Mouse (Mus musculus): ENCODE measurements around the gene Actb. TPM values are rescaled to one million over a fixed set of nuclear protein-coding genes. Genes with fewer than 3 reads are reported as not detected.

Gene Actb
- total and polyA plus RNA-seq, 2 experiments: 726 to 1,398 TPM

- no peaks in the 10 kb centered on the region for H3K79me2 ChIP-seq (ENCODE audit: control insufficient read depth, insufficient read depth, low read length)
- H3K4me3 ChIP-seq (ENCODE audit: insufficient read depth, low read depth, low read length): no peak overlapping the region
- no peak overlapping the region for H3K9ac ChIP-seq (ENCODE audit: low read depth, low read length)
- H3K36me3 ChIP-seq (ENCODE audit: control insufficient read depth, insufficient read depth, low read length): no peaks in the 10 kb centered on the region
- peaks cover 8% of the 10 kb centered on the region for H3K4me1 ChIP-seq (ENCODE audit: control insufficient read depth, insufficient read depth, low read length)
- peak overlapping the region; percentile 43 for H3K27ac ChIP-seq (replicated peaks; ENCODE audit: insufficient read depth, low read depth, low read length)
- DNase-seq (ENCODE audit: extremely low read depth, low read depth, low spot score): peak; percentile 65
- H3K27me3 ChIP-seq (ENCODE audit: control insufficient read depth, insufficient read depth, low read length): no peaks in the 10 kb centered on the region
- WGBS: 28% methylated on average over 8 of the region's 8 CpGs
- no peak for TF ChIP-seq POLR2A (IDR thresholded peaks at IDR 0.05; ENCODE audit: extremely low read depth, insufficient read depth, low read length)
- no peak for TF ChIP-seq CTCF (IDR thresholded peaks at IDR 0.05; ENCODE audit: low read depth, low read length)
Measured at GRCm38 (mm10) chr5:142920311-142921073, 13.9 kb upstream of the Actb start.

DNA sequence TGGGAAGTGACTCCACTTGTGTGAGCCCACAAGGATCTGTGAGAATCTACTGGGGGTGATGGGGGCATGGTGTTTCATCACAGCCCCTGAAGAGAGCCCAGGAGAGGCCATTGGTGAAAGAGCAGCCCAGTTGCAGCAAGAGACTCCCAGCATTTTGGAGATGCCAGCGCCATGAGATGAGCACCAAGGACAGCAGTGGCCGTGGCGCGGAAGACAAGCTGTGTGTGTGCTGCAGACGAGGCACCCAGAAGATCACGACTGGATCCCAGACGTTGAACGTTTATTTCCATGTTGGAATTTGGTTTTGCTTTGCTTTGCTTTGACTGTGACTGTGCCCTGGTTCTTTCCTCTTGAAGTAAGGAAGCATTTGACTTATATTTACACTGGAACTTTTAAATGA lies 10.8 kb upstream of the Actb start:
- 94% methylated on average over 8 of the region's 8 CpGs for WGBS

DNA sequence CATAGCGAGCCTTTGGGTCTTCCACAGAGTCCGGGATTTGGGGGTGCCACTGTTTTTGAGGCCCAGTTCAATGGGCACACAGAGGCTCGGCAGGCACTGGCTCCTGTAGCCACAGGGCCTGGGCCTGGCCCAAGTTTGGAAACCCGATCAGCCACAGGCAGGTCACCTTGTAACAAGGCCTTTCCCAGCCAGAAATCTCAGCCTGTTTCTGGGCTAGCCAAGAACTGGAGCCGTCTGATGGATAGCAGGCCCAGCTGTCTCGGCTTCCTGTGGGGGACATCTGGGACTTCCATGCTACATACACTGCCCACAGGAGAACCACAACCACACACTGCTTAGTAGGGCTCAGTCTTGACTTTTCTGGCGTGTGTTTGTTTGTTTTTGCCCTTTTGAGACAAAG lies 10.0 kb upstream of the Actb start:
- H3K4me1 ChIP-seq (ENCODE audit: control insufficient read depth, insufficient read depth, low read length): peaks cover 23% of the 10 kb centered on the region
- no peak for TF ChIP-seq CTCF (IDR thresholded peaks at IDR 0.05; ENCODE audit: low read depth, low read length)
- TF ChIP-seq POLR2A (IDR thresholded peaks at IDR 0.05; ENCODE audit: extremely low read depth, insufficient read depth, low read length): no peak

More for the DNA sequence above, 10.8 kb upstream of the Actb start:
- DNase-seq (ENCODE audit: extremely low read depth, low read depth, low spot score): no peak
- Histone ChIP-seq H3K4me3 (ENCODE audit: insufficient read depth, low read depth, low read length) (no peak overlapping the region), H3K9ac (ENCODE audit: low read depth, low read length) (no peak overlapping the region), H3K4me1 (ENCODE audit: control insufficient read depth, insufficient read depth, low read length) (peaks cover 19% of the 10 kb centered on the region), H3K79me2 (ENCODE audit: control insufficient read depth, insufficient read depth, low read length) (no peaks in the 10 kb centered on the region), H3K27me3 (ENCODE audit: control insufficient read depth, insufficient read depth, low read length) (no peaks in the 10 kb centered on the region), H3K36me3 (ENCODE audit: control insufficient read depth, insufficient read depth, low read length) (no peaks in the 10 kb centered on the region), H3K27ac (replicated peaks; ENCODE audit: insufficient read depth, low read depth, low read length) (no peak overlapping the region)
- TF ChIP-seq CTCF (IDR thresholded peaks at IDR 0.05; ENCODE audit: low read depth, low read length): no peak

GRCm38 (mm10) chr5:142915231-142915630 lies 8.7 kb upstream of the Actb start:
- H3K9ac ChIP-seq (ENCODE audit: low read depth, low read length): 0 out of 2 replicates have a peak overlapping the region, but pooled peaks have one; percentile 9
- WGBS: 27% methylated on average over 11 of the region's 11 CpGs
- H3K79me2 ChIP-seq (ENCODE audit: control insufficient read depth, insufficient read depth, low read length): no peaks in the 10 kb centered on the region
- H3K36me3 ChIP-seq (ENCODE audit: control insufficient read depth, insufficient read depth, low read length): no peaks in the 10 kb centered on the region
- peaks cover 23% of the 10 kb centered on the region for H3K4me1 ChIP-seq (ENCODE audit: control insufficient read depth, insufficient read depth, low read length)
- peak overlapping the region; percentile 43 for H3K27ac ChIP-seq (replicated peaks; ENCODE audit: insufficient read depth, low read depth, low read length)
- TF ChIP-seq CTCF (IDR thresholded peaks at IDR 0.05; ENCODE audit: low read depth, low read length): no peak
- TF ChIP-seq POLR2A (IDR thresholded peaks at IDR 0.05; ENCODE audit: extremely low read depth, insufficient read depth, low read length): no peak
- peak; percentile 87 for DNase-seq (ENCODE audit: extremely low read depth, low read depth, low spot score)
- H3K4me3 ChIP-seq (ENCODE audit: insufficient read depth, low read depth, low read length): no peak overlapping the region
- H3K27me3 ChIP-seq (ENCODE audit: control insufficient read depth, insufficient read depth, low read length): no peaks in the 10 kb centered on the region

More for the DNA sequence above, 10.0 kb upstream of the Actb start:
- Histone ChIP-seq H3K27me3 (ENCODE audit: control insufficient read depth, insufficient read depth, low read length) (no peaks in the 10 kb centered on the region), H3K79me2 (ENCODE audit: control insufficient read depth, insufficient read depth, low read length) (no peaks in the 10 kb centered on the region), H3K4me3 (ENCODE audit: insufficient read depth, low read depth, low read length) (no peak overlapping the region), H3K27ac (replicated peaks; ENCODE audit: insufficient read depth, low read depth, low read length) (peak overlapping the region; percentile 68), H3K9ac (ENCODE audit: low read depth, low read length) (no peak overlapping the region), H3K36me3 (ENCODE audit: control insufficient read depth, insufficient read depth, low read length) (no peaks in the 10 kb centered on the region)
- WGBS: 50% methylated on average over 7 of the region's 7 CpGs
- peak; percentile 78 for DNase-seq (ENCODE audit: extremely low read depth, low read depth, low spot score)

DNA sequence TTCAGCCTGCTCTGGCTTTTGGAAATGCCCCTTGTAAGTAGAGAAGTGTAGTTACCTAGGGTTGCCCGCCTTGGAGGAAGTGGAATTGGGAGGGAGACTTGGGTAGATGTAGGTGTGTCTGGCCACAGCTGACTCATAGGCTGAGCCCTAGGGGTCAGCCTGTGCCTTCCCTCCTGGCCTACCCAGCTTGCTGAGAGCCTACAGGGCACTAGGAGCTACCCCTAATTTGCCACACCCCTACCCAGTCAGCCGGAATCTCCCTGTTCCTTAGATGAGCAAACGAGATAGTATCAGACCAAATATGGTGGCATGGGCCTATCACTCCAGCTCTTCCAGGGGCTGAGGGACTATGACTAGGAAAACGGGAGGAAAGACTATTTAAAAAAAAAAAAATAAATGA lies 6.2 kb upstream of the Actb start:
- Histone ChIP-seq H3K27ac (replicated peaks; ENCODE audit: insufficient read depth, low read depth, low read length) (peak overlapping the region; percentile 55), H3K36me3 (ENCODE audit: control insufficient read depth, insufficient read depth, low read length) (no peaks in the 10 kb centered on the region), H3K9ac (ENCODE audit: low read depth, low read length) (no peak overlapping the region), H3K79me2 (ENCODE audit: control insufficient read depth, insufficient read depth, low read length) (no peaks in the 10 kb centered on the region), H3K4me1 (ENCODE audit: control insufficient read depth, insufficient read depth, low read length) (peaks cover 40% of the 10 kb centered on the region), H3K27me3 (ENCODE audit: control insufficient read depth, insufficient read depth, low read length) (no peaks in the 10 kb centered on the region), H3K4me3 (ENCODE audit: insufficient read depth, low read depth, low read length) (no peak overlapping the region)
- no peak for DNase-seq (ENCODE audit: extremely low read depth, low read depth, low spot score)
- TF ChIP-seq CTCF (IDR thresholded peaks at IDR 0.05; ENCODE audit: low read depth, low read length) (no peak), POLR2A (IDR thresholded peaks at IDR 0.05; ENCODE audit: extremely low read depth, insufficient read depth, low read length) (no peak)
- WGBS: 83% methylated on average over 4 of the region's 4 CpGs

DNA sequence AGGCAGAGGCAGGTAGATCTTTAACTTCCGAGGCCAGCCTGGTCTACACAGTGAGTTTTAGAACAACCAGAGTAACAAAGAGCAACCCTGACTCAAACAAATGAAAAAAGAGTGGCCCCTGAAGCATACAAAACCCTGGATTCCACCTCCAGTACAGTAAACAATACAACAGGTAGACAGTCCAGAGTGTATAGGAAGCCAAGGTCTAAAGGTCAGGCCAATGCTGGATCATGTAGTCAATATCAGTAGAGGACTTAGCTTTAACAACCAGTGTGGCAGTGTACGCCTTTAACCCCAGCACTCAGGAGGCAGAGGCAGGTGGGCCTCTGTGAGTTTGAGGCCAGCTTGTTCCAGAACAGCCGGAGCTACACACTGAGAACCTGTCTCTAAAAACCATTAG lies 5.8 kb upstream of the Actb start:
- WGBS: 36% methylated on average over 3 of the region's 3 CpGs
- H3K27ac ChIP-seq (replicated peaks; ENCODE audit: insufficient read depth, low read depth, low read length): peak overlapping the region; percentile 55
- peak; percentile 91 for DNase-seq (ENCODE audit: extremely low read depth, low read depth, low spot score)

More for the DNA sequence above, 5.8 kb upstream of the Actb start:
- no peaks in the 10 kb centered on the region for H3K27me3 ChIP-seq (ENCODE audit: control insufficient read depth, insufficient read depth, low read length)
- no peaks in the 10 kb centered on the region for H3K36me3 ChIP-seq (ENCODE audit: control insufficient read depth, insufficient read depth, low read length)
- H3K79me2 ChIP-seq (ENCODE audit: control insufficient read depth, insufficient read depth, low read length): no peaks in the 10 kb centered on the region
- TF ChIP-seq CTCF (IDR thresholded peaks at IDR 0.05; ENCODE audit: low read depth, low read length): no peak
- TF ChIP-seq POLR2A (IDR thresholded peaks at IDR 0.05; ENCODE audit: extremely low read depth, insufficient read depth, low read length): no peak
- no peak overlapping the region for H3K4me3 ChIP-seq (ENCODE audit: insufficient read depth, low read depth, low read length)
- H3K4me1 ChIP-seq (ENCODE audit: control insufficient read depth, insufficient read depth, low read length): peaks cover 44% of the 10 kb centered on the region
- H3K9ac ChIP-seq (ENCODE audit: low read depth, low read length): no peak overlapping the region

Measured in liver, adult 2 months (tissue).